Mouse (Mus musculus) MEL (cell line): Measurements from ENCODE around the gene Tfrc. TPM values are rescaled to one million over a fixed set of nuclear protein-coding genes. Genes with fewer than 3 reads are reported as not detected.

Experiments used
- DNase-seq: peaks from one replicate; pipeline ENCODE4 v3.0.0; 2011; ENCODE audit warnings: low read depth, low spot score
- H3K27ac ChIP-seq: 2 replicates; pipeline ENCODE4 v1.5.1; 2012; ENCODE audit warnings: low read depth, mild to moderate bottlenecking, control low read depth, low read length, moderate library complexity; ENCODE audit not compliant: control insufficient read depth
- H3K27me3 ChIP-seq, 2 experiments: fragments of 150-350 bp in 1 of 2; sonication (generic) in 1 of 2; 2 replicates each; pipeline ENCODE4 v1.6.1; 2012; ENCODE audit warnings: low read length in 2 of 2, mild to moderate bottlenecking in 2 of 2, improper control_type of control experiment in 1 of 2, moderate library complexity in 1 of 2; ENCODE audit not compliant: insufficient read depth in 2 of 2, control insufficient read depth in 1 of 2
- H3K36me3 ChIP-seq, 2 experiments: 2 replicates each; pipeline ENCODE4 v1.6.1; 2012 to 2014; ENCODE audit warnings: low read length in 2 of 2, improper control_type of control experiment in 1 of 2, inconsistent platforms in 1 of 2, mild to moderate bottlenecking in 1 of 2; ENCODE audit not compliant: insufficient read depth in 2 of 2, control insufficient read depth in 1 of 2
- H3K4me1 ChIP-seq, 2 experiments: fragments of 150-350 bp in 1 of 2; sonication (generic) in 1 of 2; 2 replicates each; pipeline ENCODE4 v1.6.1; 2012; ENCODE audit warnings: low read length in 2 of 2, improper control_type of control experiment in 1 of 2, mild to moderate bottlenecking in 1 of 2; ENCODE audit not compliant: insufficient read depth in 2 of 2, control insufficient read depth in 1 of 2
- H3K4me3 ChIP-seq, 2 experiments: fragments of 150-350 bp in 1 of 2; sonication (generic) in 1 of 2; 2 replicates each; pipeline ENCODE4 v1.5.1; 2012; ENCODE audit warnings: low read depth in 2 of 2, low read length in 2 of 2, mild to moderate bottlenecking in 2 of 2, moderate library complexity in 2 of 2, control low read depth in 1 of 2, improper control_type of control experiment in 1 of 2; ENCODE audit not compliant: control insufficient read depth in 1 of 2, insufficient read depth in 1 of 2
- H3K79me2 ChIP-seq: 2 replicates; pipeline ENCODE4 v1.6.1; 2012; ENCODE audit warnings: mild to moderate bottlenecking, low read length, moderate library complexity; ENCODE audit not compliant: control insufficient read depth, poor library complexity, insufficient read depth
- H3K9ac ChIP-seq: 2 replicates; pipeline ENCODE4 v1.6.1; 2012; ENCODE audit warnings: low read depth, mild to moderate bottlenecking, control low read depth, low read length, moderate library complexity; ENCODE audit not compliant: control insufficient read depth, poor library complexity, severe bottlenecking
- H3K9me3 ChIP-seq: fragments of 150-350 bp; sonication (generic); replicated peaks from 2 replicates; pipeline ENCODE4 v1.6.1; 2012; ENCODE audit warnings: mild to moderate bottlenecking, low read length, improper control_type of control experiment, moderate library complexity; ENCODE audit not compliant: insufficient read depth
- BHLHE40 ChIP-seq: IDR thresholded peaks from 2 replicates; pipeline ENCODE4 v1.6.1; 2012; ENCODE audit warnings: low read depth, mild to moderate bottlenecking, inconsistent platforms, low read length, improper control_type of control experiment, borderline replicate concordance
- CHD2 ChIP-seq: IDR thresholded peaks from 2 replicates; pipeline ENCODE4 v1.6.1; 2011; ENCODE audit warnings: low read length, improper control_type of control experiment
- ETS1 ChIP-seq: IDR thresholded peaks from 2 replicates; pipeline ENCODE4 v1.6.1; 2012; ENCODE audit warnings: low read depth, mild to moderate bottlenecking, inconsistent platforms, low read length, improper control_type of control experiment, moderate library complexity
- GABPA ChIP-seq: IDR thresholded peaks from 2 replicates; pipeline ENCODE4 v1.6.1; 2012; ENCODE audit warnings: low read depth, mild to moderate bottlenecking, inconsistent platforms, low read length, improper control_type of control experiment, moderate library complexity
- MXI1 ChIP-seq: IDR thresholded peaks from 2 replicates; pipeline ENCODE4 v1.6.1; 2011; ENCODE audit warnings: mild to moderate bottlenecking, low read depth, low read length, improper control_type of control experiment
- MYB ChIP-seq: IDR thresholded peaks from 2 replicates; pipeline ENCODE4 v1.6.1; 2011; ENCODE audit warnings: mild to moderate bottlenecking, low read depth, low read length, improper control_type of control experiment
- NRF1 ChIP-seq: IDR thresholded peaks from 2 replicates; pipeline ENCODE4 v1.6.1; 2014; ENCODE audit warnings: low read depth, mild to moderate bottlenecking, inconsistent platforms, low read length, improper control_type of control experiment, moderate library complexity; ENCODE audit not compliant: poor library complexity, insufficient read depth, severe bottlenecking
- POLR2A ChIP-seq, 2 experiments: IDR thresholded peaks; 2 replicates each; pipeline ENCODE4 v1.6.1; 2011 to 2012; ENCODE audit warnings: low read length in 2 of 2, mild to moderate bottlenecking in 2 of 2, control low read depth in 1 of 2, improper control_type of control experiment in 1 of 2, low read depth in 1 of 2, moderate library complexity in 1 of 2; ENCODE audit not compliant: control insufficient read depth in 1 of 2, insufficient read depth in 1 of 2, poor library complexity in 1 of 2
- POLR2AphosphoS5 ChIP-seq: IDR thresholded peaks from 2 replicates; pipeline ENCODE4 v1.6.1; 2012; ENCODE audit warnings: low read depth, borderline replicate concordance, mild to moderate bottlenecking, inconsistent platforms, low read length, moderate library complexity, mixed read lengths
- RCOR1 ChIP-seq: IDR thresholded peaks from 2 replicates; pipeline ENCODE4 v1.6.1; 2012; ENCODE audit warnings: low read depth, mild to moderate bottlenecking, inconsistent platforms, low read length, improper control_type of control experiment
- SIN3A ChIP-seq: IDR thresholded peaks from 2 replicates; pipeline ENCODE4 v1.6.1; 2012; ENCODE audit warnings: low read length, improper control_type of control experiment, inconsistent platforms
- TAL1 ChIP-seq: IDR thresholded peaks from 2 replicates; pipeline ENCODE4 v1.6.1; 2012; ENCODE audit warnings: mild to moderate bottlenecking, inconsistent platforms, low read length, moderate library complexity, mixed read lengths
- TBP ChIP-seq: IDR thresholded peaks from 2 replicates; pipeline ENCODE4 v1.8.0; 2011; ENCODE audit warnings: low read depth, low read length, improper control_type of control experiment
- TCF12 ChIP-seq: IDR thresholded peaks from 2 replicates; pipeline ENCODE4 v1.6.1; 2014; ENCODE audit warnings: low read depth, mild to moderate bottlenecking, inconsistent platforms, low read length, improper control_type of control experiment, moderate library complexity
- USF1 ChIP-seq: IDR thresholded peaks from 2 replicates; pipeline ENCODE4 v1.6.1; 2014; ENCODE audit warnings: low read depth, mild to moderate bottlenecking, inconsistent platforms, low read length, improper control_type of control experiment, moderate library complexity
- ZC3H11A ChIP-seq: IDR thresholded peaks from 2 replicates; pipeline ENCODE4 v1.6.1; 2012; ENCODE audit warnings: low read depth, mild to moderate bottlenecking, inconsistent platforms, low read length, improper control_type of control experiment
- ZKSCAN1 ChIP-seq: IDR thresholded peaks from 2 replicates; pipeline ENCODE4 v1.6.1; 2012; ENCODE audit warnings: low read depth, mild to moderate bottlenecking, inconsistent platforms, low read length, improper control_type of control experiment, moderate library complexity
- ZNF384 ChIP-seq: IDR thresholded peaks from 2 replicates; pipeline ENCODE4 v1.6.1; 2012; ENCODE audit warnings: low read depth, mild to moderate bottlenecking, inconsistent platforms, low read length, improper control_type of control experiment
- polyA plus RNA-seq, 2 experiments: library from polyadenylated mRNA; stranded (reverse) in 1 of 2; unstranded in 1 of 2; fragments of >175 nt in 1 of 2; fragments of >200 nt in 1 of 2; gene quantifications; 2 replicates each; pipeline versions ENCODE4 v1.2.1 to v1.2.4; 2012; ENCODE audit warnings: low replicate concordance in 2 of 2, low read depth in 1 of 2; ENCODE audit not compliant: insufficient read length in 2 of 2, insufficient read depth in 1 of 2, missing spikeins in 1 of 2
- total RNA-seq: library from RNA; depleted of rRNA; stranded (reverse); fragments of 300-350 nt; gene quantifications from 2 replicates; pipeline ENCODE4 v1.2.3, GENCODE M21; 2012

Tfrc gene
- total and polyA plus RNA-seq, 3 experiments: 90.9 to 234 (median 106) TPM

- Histone ChIP-seq H3K9ac (no peak overlapping the region), H3K27me3 (no peaks in the 10 kb centered on the region), H3K79me2 (no peaks in the 10 kb centered on the region; the same call in 1 of the 2 replicates), H3K4me1 (peaks cover 6 to 19% of the 10 kb centered on the region in 2 experiments), H3K9me3 (no peaks in the 10 kb centered on the region), H3K36me3 (peaks cover 0 to 18% of the 10 kb centered on the region in 2 experiments; a peak in 2 of 4 replicates), H3K4me3 (no peak overlapping the region), H3K27ac (no peak overlapping the region)
- TF ChIP-seq USF1 (no peak), MYB (no peak), POLR2AphosphoS5 (no peak), RCOR1 (no peak)
- no peak for DNase-seq
Observed at GRCm38 (mm10) chr16:32660557-32661321, 52.0 kb downstream of the Tfrc start.

DNA sequence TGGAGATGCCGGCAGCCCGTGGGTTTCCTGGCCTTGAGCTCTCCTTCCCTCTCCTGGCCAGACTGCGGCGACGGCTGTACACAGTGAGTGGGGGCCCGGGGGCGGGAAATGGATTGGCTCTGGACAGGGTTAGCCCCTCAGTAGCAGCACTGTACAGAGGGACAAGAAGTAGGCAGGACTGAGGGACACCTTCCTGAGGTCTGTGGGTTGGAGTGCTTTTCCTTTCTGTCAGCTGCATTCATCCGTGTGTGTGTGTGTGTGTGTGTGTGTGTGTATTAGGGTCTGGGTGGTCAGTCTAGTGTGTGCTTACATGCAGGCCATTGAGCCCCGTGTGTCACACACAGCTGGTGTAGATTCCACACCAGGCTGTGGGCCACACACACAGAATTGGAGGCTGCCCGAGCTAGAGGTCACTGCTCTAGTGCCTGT lies 52.8 kb downstream of the Tfrc start:
- H3K4me1 ChIP-seq: peaks cover 7 to 23% of the 10 kb centered on the region in 2 experiments
- no peaks in the 10 kb centered on the region for H3K9me3 ChIP-seq
- DNase-seq: no peak
- no peak overlapping the region for H3K9ac ChIP-seq
- TF ChIP-seq BHLHE40 (no peak), POLR2A (IDR thresholded peaks at IDR 0.05; ENCODE audit: control insufficient read depth in 1 of 2, insufficient read depth in 1 of 2, low read depth in 1 of 2, low read length in 2 of 2, poor library complexity in 1 of 2) (no peak), ZNF384 (no peak), CHD2 (no peak), MXI1 (no peak), SIN3A (no peak), ZKSCAN1 (no peak), TCF12 (no peak), TBP (no peak), NRF1 (no peak), TAL1 (no peak), ZC3H11A (no peak), ETS1 (no peak), GABPA (no peak)
- TF ChIP-seq, all 39 proteins: peak for 0
- Histone ChIP-seq H3K27ac (no peak overlapping the region), H3K4me3 (no peak overlapping the region), H3K27me3 (no peaks in the 10 kb centered on the region), H3K79me2 (no peaks in the 10 kb centered on the region; the same call in 1 of the 2 replicates), H3K36me3 (peaks cover 0 to 21% of the 10 kb centered on the region in 2 experiments; a peak in 2 of 4 replicates)
